Mouse (Mus musculus) kidney, adult 2 months (tissue): ENCODE results near the gene Phykpl.

Source experiments
- CTCF ChIP-seq: fragments of 200-500 bp; conservative IDR thresholded peaks from 2 replicates; pipeline ENCODE4 v1.5.1; 2011; ENCODE audit warnings: low read depth, mild to moderate bottlenecking, control low read depth, low read length, moderate library complexity, mixed read lengths; ENCODE audit not compliant: insufficient read depth, insufficient read length
- POLR2A ChIP-seq: fragments of 200-500 bp; IDR thresholded peaks from one replicate; pipeline ENCODE4 v1.6.1; 2011; ENCODE audit warnings: low read depth, low read length, control low read depth

- no peak for TF ChIP-seq CTCF
- TF ChIP-seq POLR2A: no peak
Measured at GRCm38 (mm10) chr11:51545811-51546210, 38.7 kb upstream of the Phykpl start.
